Mouse (Mus musculus) monocyte, adult 5-6 weeks (primary cell): ENCODE data around the gene Brdt. TPM values are rescaled to one million over a fixed set of nuclear protein-coding genes. Genes with fewer than 3 reads are reported as not detected.

Experiments
- ATAC-seq: fragments of 153-309, 156-312 bp; replicated peaks from 2 replicates; pipeline ENCODE4 v1.8.0; 2017; ENCODE audit warnings: mild to moderate bottlenecking; ENCODE audit not compliant: low TSS enrichment, insufficient number of reproducible peaks, severe bottlenecking, poor library complexity, low FRiP score
- total RNA-seq: library from RNA; stranded (forward); fragments of 200-1000, 200-491, 200-594 nt; gene quantifications from 3 replicates; pipeline ENCODE4 v1.2.3, GENCODE M21; 2017

Gene Brdt
- total RNA-seq, 1 experiment from 2014 or later, result 0.29 TPM

GRCm38 (mm10) chr5:107403011-107403946, 72.3 kb downstream of the Brdt start:
- ATAC-seq, result no peak

DNA sequence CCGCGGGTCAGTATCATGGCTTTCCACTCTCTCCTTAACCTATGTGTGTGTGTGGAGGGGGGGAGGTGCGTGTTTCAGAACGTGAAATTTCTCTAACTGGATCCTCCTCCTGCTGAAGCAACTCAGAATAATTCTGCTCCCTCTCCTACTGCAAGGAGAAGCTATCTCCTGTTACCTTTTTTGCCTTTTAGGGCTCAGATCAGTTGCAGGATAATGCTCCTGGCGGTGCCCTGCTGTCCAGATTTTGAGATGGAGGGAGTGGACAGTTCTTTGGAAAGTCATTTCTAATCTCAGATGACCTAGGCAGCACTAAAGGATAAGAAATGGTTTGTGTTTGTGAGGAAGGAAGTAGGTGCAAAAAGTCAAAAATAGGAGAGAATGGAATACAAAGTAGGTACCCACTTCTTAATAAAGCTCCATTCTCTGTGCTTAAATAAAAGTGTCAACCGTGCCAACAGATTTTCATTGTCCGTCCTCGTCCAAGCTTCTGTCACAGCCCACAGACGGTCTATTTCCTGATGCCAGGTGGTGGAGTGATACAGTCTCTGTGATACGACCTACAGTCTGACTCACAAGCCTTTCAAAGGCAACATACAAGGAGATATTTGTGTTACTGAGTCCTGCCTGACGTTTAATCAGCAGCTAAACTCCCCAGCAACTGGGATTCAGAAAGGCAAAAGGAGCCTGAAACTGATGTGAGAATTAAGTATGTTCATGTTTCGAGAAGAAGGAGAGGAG, 73.2 kb downstream of the Brdt start:
- no peak for ATAC-seq

- no peak for ATAC-seq
Observed at GRCm38 (mm10) chr5:107405361-107405760, 74.4 kb downstream of the Brdt start.

GRCm38 (mm10) chr5:107410305-107410704, 79.3 kb downstream of the Brdt start:
- no peak for ATAC-seq

DNA sequence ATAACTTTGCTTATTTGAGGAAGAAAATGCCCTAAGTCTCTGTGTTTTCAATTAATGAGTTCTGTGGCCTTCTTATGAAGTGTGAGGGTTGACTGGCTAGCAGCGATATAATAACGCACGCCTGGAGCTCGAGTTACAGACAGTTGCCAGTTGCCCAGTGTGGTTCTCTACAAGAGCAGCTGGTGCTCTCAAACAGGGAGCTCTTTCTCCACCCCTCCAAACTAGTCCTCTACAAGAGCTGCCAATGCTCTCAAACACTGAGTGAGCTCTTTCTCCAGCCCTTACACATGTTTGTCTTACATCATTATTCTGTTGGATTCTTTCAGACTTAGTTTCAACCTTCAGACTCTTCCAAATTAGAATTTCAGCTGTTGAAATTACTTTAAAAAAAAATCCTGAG, 80.4 kb downstream of the Brdt start:
- ATAC-seq, result no peak

DNA sequence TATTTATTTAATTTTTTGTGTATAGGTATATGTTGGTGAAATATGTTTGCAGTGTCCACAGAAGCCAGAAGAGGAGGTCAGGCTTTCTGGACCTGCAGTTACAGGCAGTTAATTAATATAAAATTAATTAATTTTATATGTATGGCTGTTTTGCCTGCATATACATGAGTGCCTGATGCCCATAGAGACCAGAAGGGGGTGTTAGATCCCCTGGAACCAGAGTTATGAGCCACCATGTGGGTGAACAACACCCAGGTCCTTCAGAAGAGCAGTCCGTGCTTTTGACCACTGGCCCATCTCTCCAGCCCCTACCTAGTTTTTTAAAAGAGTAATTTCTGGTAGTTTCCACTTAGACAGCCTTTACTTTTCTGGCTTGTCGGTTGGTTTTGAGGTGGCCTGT, 81.3 kb downstream of the Brdt start:
- no peak for ATAC-seq

DNA sequence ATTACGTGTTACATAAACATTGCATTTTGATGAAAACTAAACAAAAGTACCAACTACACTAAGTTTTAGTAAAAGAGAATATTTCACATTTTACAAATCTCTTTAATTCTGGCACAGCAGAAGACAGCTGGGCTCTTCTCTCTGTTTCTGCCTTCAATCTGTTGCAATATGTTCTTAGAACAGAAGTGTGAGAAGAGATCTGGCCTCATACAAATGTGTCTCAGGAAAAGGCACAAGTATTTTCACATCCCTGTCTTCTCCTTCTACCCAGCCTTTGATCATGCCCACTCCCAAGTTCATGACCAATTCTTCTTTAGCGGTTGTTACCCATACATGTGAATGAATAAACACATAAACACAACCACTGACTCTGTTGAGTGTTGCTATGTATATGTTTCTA, 84.1 kb downstream of the Brdt start:
- ATAC-seq, result no peak

- no peak for ATAC-seq
Observed at GRCm38 (mm10) chr5:107421676-107422075, 90.7 kb downstream of the Brdt start.

GRCm38 (mm10) chr5:107431249-107431648, 100.3 kb downstream of the Brdt start, which contains the start of gene Lpcat2b:
TSS of gene Lpcat2b (plus strand) at chr5:107431549.
- ATAC-seq, result no peak

DNA sequence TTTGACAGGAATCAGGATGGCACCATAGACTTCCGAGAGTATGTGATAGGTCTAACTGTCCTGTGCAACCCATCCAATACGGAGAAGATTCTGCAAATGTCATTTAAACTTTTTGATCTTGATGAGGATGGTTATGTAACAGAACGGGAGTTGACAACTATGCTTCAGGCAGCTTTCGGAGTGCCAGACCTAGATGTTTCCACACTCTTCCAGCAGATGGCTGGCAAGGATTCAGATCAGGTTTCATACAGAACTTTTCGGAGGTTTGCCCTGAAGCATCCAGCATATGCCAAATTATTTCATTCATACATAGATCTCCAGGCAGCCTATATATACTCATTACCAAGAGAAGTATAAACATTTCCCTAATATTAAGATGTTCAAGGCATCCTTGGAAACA, 103.0 kb downstream of the Brdt start:
- no peak for ATAC-seq

DNA sequence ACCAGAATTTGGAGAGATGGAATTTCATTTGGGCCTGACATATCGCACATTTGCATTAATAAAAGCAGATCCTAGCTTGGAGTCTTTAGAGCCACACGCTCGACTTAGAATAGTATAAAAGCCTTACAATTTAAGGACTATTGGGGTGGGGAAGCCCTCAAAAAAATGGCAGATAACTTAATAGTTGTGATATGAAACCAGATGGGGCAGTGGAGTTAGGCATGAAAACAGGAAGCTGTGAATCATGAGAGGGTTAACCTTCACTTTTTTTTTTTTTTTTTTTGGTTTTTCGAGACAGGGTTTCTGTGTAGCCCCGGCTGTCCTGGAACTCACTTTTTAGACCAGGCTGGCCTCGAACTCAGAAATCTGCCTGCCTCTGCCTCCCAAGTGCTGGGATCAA, 105.2 kb downstream of the Brdt start:
- ATAC-seq, result no peak

Other genes starting within 250 kb of the Brdt start
- gene Tgfbr3, start 41.5 kb upstream of the Brdt start, total RNA-seq, result 24.6 to 31.2 TPM (median 27.4 TPM) in 3 replicates
- not detected in 3 replicates for gene Ephx4, start 71.6 kb downstream of the Brdt start, total RNA-seq
- gene Lpcat2b, start 100.4 kb downstream of the Brdt start, total RNA-seq, result not detected in 3 replicates
- gene Btbd8, start 106.8 kb downstream of the Brdt start, total RNA-seq, result 4.3 to 6.7 TPM (median 4.9 TPM) in 3 replicates
- gene Gm42669, start 176.5 kb downstream of the Brdt start, total RNA-seq, result 0.58 to 1.3 TPM (median 0.76 TPM) in 3 replicates
- gene 1700028K03Rik, start 203.6 kb downstream of the Brdt start, total RNA-seq, result 0.10 TPM in 1 of 3 replicates, not detected in the others